Mouse (Mus musculus) activated CD4-positive, CD25-positive, alpha-beta regulatory T cell, adult 9 weeks (primary cell): ENCODE results near the gene Pklr. TPM values are rescaled to one million over a fixed set of nuclear protein-coding genes. Genes with fewer than 3 reads are reported as not detected.

Experiments
- polyA plus RNA-seq: library from polyadenylated mRNA; unstranded; fragments of 100-300 nt; shearing (Covaris generic); gene quantifications from one replicate; pipeline ENCODE4 v1.2.1, GENCODE M21; 2017

The Pklr gene
- not detected for polyA plus RNA-seq

GRCm38 (mm10) chr3:89135958-89136357 lies at the start of gene Pklr:
TSS of gene Pklr (plus strand) at chr3:89136142.

GRCm38 (mm10) chr3:89093175-89093574 lies 42.8 kb upstream of the Pklr start, which contains the start of gene Rusc1:
TSS of gene Rusc1 (minus strand) at chr3:89093311.

GRCm38 (mm10) chr3:89100811-89101210 lies 35.1 kb upstream of the Pklr start, which contains the start of gene Gm43738:
TSS of gene Gm43738 (minus strand) at chr3:89101099.

GRCm38 (mm10) chr3:89101812-89102494 lies 34.0 kb upstream of the Pklr start, which contains the start of gene Fdps:
TSS of gene Fdps (minus strand) at chr3:89101959.

GRCm38 (mm10) chr3:89159616-89160344 lies 23.8 kb downstream of the Pklr start, which contains the start of gene Hcn3:
TSS of gene Hcn3 (minus strand) at chr3:89160196.

GRCm38 (mm10) chr3:89164506-89165267 lies 28.7 kb downstream of the Pklr start, which contains the start of gene Clk2:
TSS of gene Clk2 (plus strand) at chr3:89164795.

GRCm38 (mm10) chr3:89177242-89178106 lies 41.5 kb downstream of the Pklr start, which contains the start of gene Scamp3:
TSS of gene Scamp3 (plus strand) at chr3:89177473.

GRCm38 (mm10) chr3:89183058-89183958 lies 47.4 kb downstream of the Pklr start, which contains the start of gene Fam189b:
TSS of gene Fam189b (plus strand) at chr3:89183143.

Other genes starting within 250 kb of the Pklr start
- 33.2 TPM for gene Msto1, start 222.1 kb upstream of the Pklr start, polyA plus RNA-seq
- 34.9 TPM for gene Ash1l, start 185.5 kb upstream of the Pklr start, polyA plus RNA-seq
- gene Dap3, start 185.0 kb upstream of the Pklr start, polyA plus RNA-seq, result 171 TPM
- gene Rusc1, start 42.8 kb upstream of the Pklr start, polyA plus RNA-seq, result 49.9 TPM
- not detected for gene Gm43738, start 35.0 kb upstream of the Pklr start, polyA plus RNA-seq
- gene Fdps, start 34.2 kb upstream of the Pklr start, polyA plus RNA-seq, result 102 TPM
- 0.73 TPM for gene Hcn3, start 24.1 kb downstream of the Pklr start, polyA plus RNA-seq
- gene Clk2, start 28.7 kb downstream of the Pklr start, polyA plus RNA-seq, result 36.9 TPM
- 291 TPM for gene Scamp3, start 41.3 kb downstream of the Pklr start, polyA plus RNA-seq
- 230 TPM for gene Fam189b, start 47.0 kb downstream of the Pklr start, polyA plus RNA-seq
- 139 TPM for gene Gba, start 66.8 kb downstream of the Pklr start, polyA plus RNA-seq
- gene Thbs3, start 79.0 kb downstream of the Pklr start, polyA plus RNA-seq, result 2.8 TPM
- 120 TPM for gene Mtx1, start 90.9 kb downstream of the Pklr start, polyA plus RNA-seq
- gene Muc1, start 92.9 kb downstream of the Pklr start, polyA plus RNA-seq, result 2.7 TPM
- gene Krtcap2, start 109.8 kb downstream of the Pklr start, polyA plus RNA-seq, result 285 TPM
- gene Trim46, start 110.2 kb downstream of the Pklr start, polyA plus RNA-seq, result 5.0 TPM
- 99.0 TPM for gene Dpm3, start 123.2 kb downstream of the Pklr start, polyA plus RNA-seq
- gene Slc50a1, start 134.4 kb downstream of the Pklr start, polyA plus RNA-seq, result 249 TPM
- gene Efna1, start 145.0 kb downstream of the Pklr start, polyA plus RNA-seq, result not detected
- gene Efna3, start 186.8 kb downstream of the Pklr start, polyA plus RNA-seq, result not detected
- gene Efna4, start 201.9 kb downstream of the Pklr start, polyA plus RNA-seq, result 0.62 TPM
- 14.5 TPM for gene Adam15, start 213.9 kb downstream of the Pklr start, polyA plus RNA-seq
- gene Dcst2, start 225.8 kb downstream of the Pklr start, polyA plus RNA-seq, result 0.28 TPM
- gene Dcst1, start 229.1 kb downstream of the Pklr start, polyA plus RNA-seq, result 0.27 TPM